Mouse (Mus musculus) brain, embryonic 14.5 days (tissue): ENCODE results near the gene Sh2b2.

Source experiments
- CTCF ChIP-seq: fragments of 200-500 bp; IDR thresholded peaks from 2 replicates; pipeline ENCODE4 v1.5.1; 2012; ENCODE audit warnings: inconsistent platforms, mild to moderate bottlenecking, moderate library complexity, borderline replicate concordance; ENCODE audit not compliant: insufficient read depth, insufficient read length; ENCODE audit errors: extremely low read depth
- POLR2A ChIP-seq: fragments of 200-500 bp; IDR thresholded peaks from 2 replicates; pipeline ENCODE4 v1.6.1; 2012; ENCODE audit warnings: mild to moderate bottlenecking, inconsistent platforms, borderline replicate concordance; ENCODE audit not compliant: poor library complexity, insufficient read depth, insufficient read length, severe bottlenecking; ENCODE audit errors: extremely low read depth

GRCm38 (mm10) chr5:136182830-136183229 is 63.5 kb downstream of the Sh2b2 start:
- TF ChIP-seq CTCF = no peak
- TF ChIP-seq POLR2A = no peak
